Mouse (Mus musculus) heart, embryonic 14.5 days (tissue): ENCODE measurements around the gene Zdhhc4. TPM values are rescaled to one million over a fixed set of nuclear protein-coding genes. Genes with fewer than 3 reads are reported as not detected.
A peak's percentile ranks its signal among the peaks of the same experiment; 100 is the strongest.

Source experiments
- ATAC-seq: fragments of 200-750 bp; cut with Nextera tagmentation; 2 replicates; pipeline ENCODE4 v1.8.0; 2017; ENCODE audit warnings: low read depth, moderate TSS enrichment; ENCODE audit not compliant: insufficient number of reproducible peaks, insufficient read depth, low FRiP score
- H3K27ac ChIP-seq, 2 experiments: fragments of 200-500 bp in 1 of 2; fragments of 300-500 bp in 1 of 2; sonication (generic) in 1 of 2; replicated peaks in 1 of 2; 2 replicates each; pipeline ENCODE4 v1.5.1; 2012 to 2014; ENCODE audit warnings: low read depth in 2 of 2, low read length in 2 of 2, control low read depth in 1 of 2, mild to moderate bottlenecking in 1 of 2, mixed read lengths in 1 of 2; ENCODE audit not compliant: control insufficient read depth in 1 of 2, insufficient read depth in 1 of 2
- H3K27me3 ChIP-seq: fragments of 300-500 bp; sonication (generic); 2 replicates; pipeline ENCODE4 v1.6.1; 2014; ENCODE audit warnings: mild to moderate bottlenecking, low read length, control low read depth; ENCODE audit not compliant: control insufficient read depth, insufficient read depth
- H3K36me3 ChIP-seq: fragments of 300-500 bp; sonication (generic); 2 replicates; pipeline ENCODE4 v1.6.1; 2014; ENCODE audit warnings: mild to moderate bottlenecking, control low read depth, low read length, mixed read lengths; ENCODE audit not compliant: control insufficient read depth, insufficient read depth
- H3K4me1 ChIP-seq, 2 experiments: fragments of 200-500 bp in 1 of 2; fragments of 300-500 bp in 1 of 2; sonication (generic) in 1 of 2; 2 replicates each; pipeline ENCODE4 v1.6.1; 2012 to 2014; ENCODE audit warnings: low read length in 2 of 2, control low read depth in 1 of 2, mixed read lengths in 1 of 2; ENCODE audit not compliant: control insufficient read depth in 2 of 2, insufficient read depth in 2 of 2
- H3K4me2 ChIP-seq: fragments of 300-500 bp; sonication (generic); 2 replicates; pipeline ENCODE4 v1.6.1; 2014; ENCODE audit warnings: mild to moderate bottlenecking, low read length
- H3K4me3 ChIP-seq, 2 experiments: fragments of 200-500 bp in 1 of 2; fragments of 300-500 bp in 1 of 2; sonication (generic) in 1 of 2; 2 replicates each; pipeline ENCODE4 v1.5.1; 2012 to 2014; ENCODE audit warnings: low read length in 2 of 2, mild to moderate bottlenecking in 2 of 2, control low read depth in 1 of 2, low read depth in 1 of 2, moderate library complexity in 1 of 2; ENCODE audit not compliant: control insufficient read depth in 1 of 2, insufficient read depth in 1 of 2
- H3K9ac ChIP-seq: fragments of 300-500 bp; sonication (generic); 2 replicates; pipeline ENCODE4 v1.6.1; 2014; ENCODE audit warnings: mild to moderate bottlenecking, low read length
- H3K9me3 ChIP-seq: fragments of 300-500 bp; sonication (generic); 2 replicates; pipeline ENCODE4 v1.6.1; 2016; ENCODE audit warnings: low read length, control low read depth; ENCODE audit not compliant: control insufficient read depth
- WGBS: fragments of 180-500 bp; shearing (Covaris S2); extraction: QIAGEN DNeasy Blood & Tissue Kit; methylation state at CpG from one replicate; pipeline ENCODE4 v1.1.7; 2014; 5-methylcytosine and 5-hydroxymethylcytosine counted together
- polyA plus RNA-seq: library from polyadenylated mRNA; unstranded; fragments of >200 nt; fragmentation: Nextera tagmentation; extraction: Ambion mirVana; gene quantifications from 2 replicates; pipeline ENCODE4 v1.2.1, GENCODE M21; 2014

The Zdhhc4 gene
- polyA plus RNA-seq, 1 experiment from 2014 or later: 58.7 TPM

DNA sequence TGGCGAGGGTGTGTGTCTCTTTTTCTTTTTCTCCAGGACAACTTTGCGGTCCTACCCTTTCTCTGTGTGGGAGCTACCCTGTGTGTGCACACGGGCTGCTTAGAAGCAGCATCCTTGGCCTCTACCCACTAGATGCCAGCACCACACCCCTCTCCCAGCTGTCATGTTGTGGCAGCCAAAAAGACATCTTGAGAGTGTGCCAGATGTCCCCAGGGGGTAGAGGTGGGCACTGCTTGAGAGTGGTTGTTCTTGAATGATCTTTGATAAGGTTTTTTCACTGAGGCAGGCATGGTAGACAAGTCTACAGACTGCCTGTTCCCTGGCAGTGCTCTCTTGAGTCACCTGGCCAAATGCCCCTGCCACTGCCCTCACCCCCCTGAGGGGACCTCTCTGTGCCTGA lies 38.9 kb upstream of the Zdhhc4 start:
- 75% methylated on average over 3 of the region's 3 CpGs for WGBS
- Histone ChIP-seq H3K27ac (no peak overlapping the region), H3K9ac (no peak overlapping the region), H3K36me3 (no peaks in the 10 kb centered on the region), H3K4me1 (peaks cover 2 to 21% of the 10 kb centered on the region in 2 experiments; a peak in 3 of 4 replicates), H3K27me3 (peaks cover 61% of the 10 kb centered on the region), H3K4me2 (no peak overlapping the region), H3K9me3 (no peaks in the 10 kb centered on the region), H3K4me3 (no peak overlapping the region)
- no peak for ATAC-seq

DNA sequence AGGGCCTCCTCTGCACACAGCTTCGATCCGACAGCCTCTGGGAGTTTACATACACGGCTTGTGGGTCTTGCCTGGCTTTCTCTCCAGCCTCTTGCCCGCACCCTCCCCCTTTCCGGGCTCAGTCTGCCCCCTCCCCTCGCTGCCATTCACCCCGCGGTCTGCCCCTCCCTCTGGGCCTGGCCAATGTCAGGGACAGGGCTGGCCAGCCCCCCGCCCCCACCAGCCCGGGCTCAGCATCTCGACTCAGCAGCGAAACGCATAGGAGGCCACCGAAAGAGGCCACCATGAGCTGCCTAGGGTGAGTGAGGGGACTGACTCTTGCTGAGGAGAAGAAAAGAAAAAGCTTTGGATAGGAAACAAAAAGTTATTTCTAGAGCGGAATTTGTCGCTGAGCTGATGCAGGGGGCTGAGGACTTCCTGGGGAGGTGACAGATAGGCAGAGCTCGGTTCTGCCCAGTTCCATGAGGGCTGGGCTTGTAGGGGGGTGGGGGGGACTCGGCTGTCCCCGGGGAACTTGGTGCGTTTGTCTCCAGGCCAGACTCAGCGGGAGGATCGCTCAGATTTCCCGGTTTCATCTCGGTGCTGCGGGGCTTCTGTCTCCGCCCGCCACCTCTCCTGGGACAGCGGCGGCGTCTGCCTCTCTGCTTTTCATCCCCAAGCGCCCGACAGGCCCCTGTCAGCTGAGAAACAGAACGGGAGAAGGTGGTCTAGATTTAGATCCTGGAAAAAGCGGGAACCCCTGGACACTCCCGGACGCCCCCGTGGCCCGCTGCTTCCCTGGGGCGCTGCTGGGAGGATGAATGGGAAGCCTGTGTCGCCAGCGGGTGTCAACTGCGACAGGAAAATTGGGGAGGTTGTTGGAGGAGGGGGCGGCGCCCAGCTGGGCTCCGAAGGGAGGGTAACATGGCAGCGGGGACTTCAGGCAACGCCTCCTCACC lies 34.9 kb upstream of the Zdhhc4 start:
- H3K27ac ChIP-seq: no peak overlapping the region
- no peaks in the 10 kb centered on the region for H3K36me3 ChIP-seq
- 0% methylated on average over 47 of the region's 47 CpGs for WGBS
- peak; percentile 57; the same call in 1 of the 2 replicates for ATAC-seq
- peaks cover 2 to 10% of the 10 kb centered on the region in 2 experiments; a peak in 2 of 4 replicates for H3K4me1 ChIP-seq
- H3K27me3 ChIP-seq: peaks cover 26% of the 10 kb centered on the region
- peak overlapping the region; percentile 96 for H3K4me2 ChIP-seq
- no peaks in the 10 kb centered on the region for H3K9me3 ChIP-seq
- H3K9ac ChIP-seq: peak overlapping the region; percentile 68
- peak overlapping the region; percentile 43 to 52 for H3K4me3 ChIP-seq

DNA sequence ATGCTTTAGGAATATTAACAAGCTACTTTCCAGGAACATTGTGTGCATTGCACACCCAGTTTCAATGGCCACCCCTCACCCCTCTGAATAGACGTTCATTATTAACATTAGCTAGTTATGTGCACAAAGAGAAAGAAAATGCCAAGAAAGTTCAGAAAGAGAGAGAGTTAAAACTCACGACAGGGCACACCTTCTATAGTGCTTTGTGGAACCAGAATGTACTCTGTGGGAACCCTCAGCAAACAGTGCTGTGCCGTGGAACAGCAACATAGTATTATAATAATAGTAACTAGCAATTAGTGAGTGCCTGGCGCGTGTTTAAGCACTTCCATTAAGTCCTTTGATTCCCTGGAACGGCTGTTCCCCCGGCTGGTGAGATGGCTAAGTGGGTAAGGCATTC lies 32.4 kb upstream of the Zdhhc4 start:
- WGBS: 64% methylated on average over 7 of the region's 7 CpGs
- no peak for ATAC-seq

DNA sequence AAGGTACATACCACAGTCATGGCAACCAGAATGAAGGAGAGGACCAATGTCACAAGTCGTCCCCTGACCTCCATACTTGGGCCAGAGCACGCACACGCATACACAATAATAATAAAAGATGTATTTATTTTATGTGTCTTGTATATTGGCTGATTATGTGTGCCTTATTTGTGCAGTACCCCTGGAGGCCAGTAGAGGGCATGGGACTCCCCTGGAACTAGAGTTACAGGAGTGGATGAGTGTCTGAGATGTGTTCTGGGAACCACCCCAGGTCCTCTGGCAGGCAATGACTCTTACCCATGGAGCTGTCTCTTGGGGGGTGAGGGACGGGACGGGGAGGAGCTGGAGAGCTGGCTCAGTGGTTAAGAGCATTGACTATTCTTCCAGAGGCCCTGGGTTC lies 30.9 kb upstream of the Zdhhc4 start:
- Histone ChIP-seq H3K9me3 (no peaks in the 10 kb centered on the region), H3K4me1 (peaks cover 2 to 15% of the 10 kb centered on the region in 2 experiments; a peak in 3 of 4 replicates), H3K4me3 (no peak overlapping the region), H3K27ac (no peak overlapping the region), H3K4me2 (no peak overlapping the region), H3K36me3 (no peaks in the 10 kb centered on the region), H3K27me3 (peaks cover 36% of the 10 kb centered on the region), H3K9ac (no peak overlapping the region)
- ATAC-seq: no peak
- WGBS: 55% methylated on average over 5 of the region's 5 CpGs

More for the DNA sequence above, 32.4 kb upstream of the Zdhhc4 start:
- Histone ChIP-seq H3K36me3 (no peaks in the 10 kb centered on the region), H3K4me3 (no peak overlapping the region), H3K4me1 (peaks cover 2 to 15% of the 10 kb centered on the region in 2 experiments; a peak in 3 of 4 replicates), H3K9me3 (no peaks in the 10 kb centered on the region), H3K9ac (no peak overlapping the region), H3K27ac (no peak overlapping the region), H3K4me2 (no peak overlapping the region), H3K27me3 (peaks cover 35% of the 10 kb centered on the region)

DNA sequence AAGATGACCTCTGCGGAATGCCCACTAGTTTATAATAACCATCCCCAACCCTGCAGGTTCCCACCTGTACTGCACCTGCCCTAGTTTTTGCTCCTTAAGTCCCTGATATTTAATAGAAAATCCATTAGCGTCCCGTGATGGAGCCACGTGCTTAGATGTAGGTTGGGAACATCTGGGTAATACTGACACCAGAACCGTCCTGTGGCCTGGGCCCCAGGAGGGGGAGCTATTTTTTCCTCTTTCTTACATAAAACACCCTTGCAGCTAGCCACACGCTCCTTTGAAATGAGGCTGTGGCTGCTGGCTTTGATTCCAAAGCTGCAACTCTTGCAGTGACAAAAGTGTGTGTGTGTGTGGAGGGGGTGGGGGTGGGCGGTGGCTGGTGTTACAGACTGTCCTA lies 30.2 kb upstream of the Zdhhc4 start:
- Histone ChIP-seq H3K9ac (no peak overlapping the region), H3K27ac (no peak overlapping the region), H3K4me2 (no peak overlapping the region), H3K4me3 (no peak overlapping the region), H3K27me3 (peaks cover 34% of the 10 kb centered on the region), H3K9me3 (no peaks in the 10 kb centered on the region), H3K36me3 (no peaks in the 10 kb centered on the region), H3K4me1 (peaks cover 2 to 10% of the 10 kb centered on the region in 2 experiments; a peak in 3 of 4 replicates)
- no peak for ATAC-seq
- 29% methylated on average over 7 of the region's 7 CpGs for WGBS

DNA sequence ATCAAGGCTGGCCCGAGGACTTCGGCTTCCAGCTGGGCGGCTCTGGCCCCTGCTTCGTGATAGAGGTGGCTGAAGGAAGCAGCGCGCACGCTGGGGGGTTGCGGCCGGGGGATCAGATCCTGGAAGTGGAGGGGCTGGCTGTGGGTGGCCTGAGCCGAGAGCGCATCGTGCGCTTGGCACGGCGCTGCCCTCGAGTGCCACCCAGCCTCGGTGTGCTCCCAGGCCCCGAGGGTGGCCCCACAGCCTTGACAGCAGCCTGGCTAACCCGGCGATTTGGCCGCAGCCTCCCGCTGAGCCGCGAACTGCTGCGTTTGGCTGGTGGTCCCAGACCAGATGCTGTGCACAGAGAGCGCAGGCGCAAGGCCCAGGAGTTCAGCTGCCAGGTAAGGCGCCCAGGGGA lies 28.5 kb upstream of the Zdhhc4 start:
- H3K27me3 ChIP-seq: peaks cover 32% of the 10 kb centered on the region
- no peaks in the 10 kb centered on the region for H3K36me3 ChIP-seq
- 4% methylated on average over 28 of the region's 28 CpGs for WGBS
- H3K4me2 ChIP-seq: peak overlapping the region; percentile 52
- no peak overlapping the region for H3K9ac ChIP-seq
- peak overlapping the region in 1 of 2 experiments; percentile 18; a peak in 2 of 4 replicates for H3K4me3 ChIP-seq
- H3K4me1 ChIP-seq: peaks cover 0 to 5% of the 10 kb centered on the region in 2 experiments; a peak in 2 of 4 replicates
- no peak for ATAC-seq
- peaks cover 7% of the 10 kb centered on the region; the same call in 1 of the 2 replicates for H3K9me3 ChIP-seq
- H3K27ac ChIP-seq: no peak overlapping the region

DNA sequence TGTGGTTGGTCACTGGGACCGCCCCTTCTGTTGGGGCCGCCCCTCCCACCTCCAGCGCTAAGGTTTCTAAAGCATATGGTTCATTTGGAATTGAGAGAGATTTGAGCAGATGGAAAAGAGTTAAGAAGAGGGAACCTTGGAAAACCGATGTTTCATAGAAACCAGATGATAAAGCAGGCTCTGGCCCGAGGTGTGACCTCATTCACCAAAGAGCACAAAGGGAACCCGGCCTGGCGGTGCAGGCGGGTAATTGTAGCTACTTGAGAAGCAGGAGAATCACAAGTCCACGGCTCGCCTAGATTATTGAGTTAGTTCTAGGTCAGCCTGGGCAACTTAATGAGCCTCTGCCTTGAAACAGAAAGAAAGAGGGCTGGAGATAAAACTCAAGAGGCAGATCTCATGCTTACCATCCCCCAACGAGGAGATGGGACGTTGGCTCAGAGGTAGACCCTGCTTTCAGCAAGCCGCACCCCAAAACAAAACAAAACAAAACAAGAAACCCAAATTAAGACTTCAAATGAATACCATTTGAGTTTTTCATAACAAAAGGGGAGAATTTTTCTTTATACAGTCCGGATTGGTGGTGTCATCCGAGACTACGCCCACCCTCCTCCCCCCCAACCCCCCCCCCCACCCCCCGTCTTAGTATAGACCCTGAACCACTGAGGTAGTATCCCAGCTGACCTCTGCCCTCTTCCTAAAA lies 27.8 kb upstream of the Zdhhc4 start, which contains the start of gene Grid2ip:
TSS of gene Grid2ip (plus strand) at position 653 of the 703 bp plus-strand sequence.
- H3K9ac ChIP-seq: no peak within 1 kb of the TSS
- H3K9me3 ChIP-seq: peaks cover 9% of the 10 kb centered on the region; the same call in 1 of the 2 replicates
- H3K36me3 ChIP-seq: no peaks in the 10 kb centered on the region
- H3K4me2 ChIP-seq: peak within 1 kb of the TSS; percentile 52
- peak within 1 kb of the TSS in 1 of 2 experiments; percentile 18; a peak in 2 of 4 replicates for H3K4me3 ChIP-seq
- H3K27me3 ChIP-seq: peaks cover 30% of the 10 kb centered on the region
- H3K27ac ChIP-seq: no peak within 1 kb of the TSS
- WGBS: 17% methylated on average over 16 of the region's 17 CpGs
- H3K4me1 ChIP-seq: peaks cover 0 to 5% of the 10 kb centered on the region in 2 experiments; a peak in 2 of 4 replicates
- no peak for ATAC-seq
